Mouse (Mus musculus) cerebellum, postnatal 10 days (tissue): ENCODE measurements around the gene Fam124a.
"Not testable (repeated sequence)": the region's sequence is repeated elsewhere in the genome, so short reads cannot be mapped to it uniquely, and the experiment has no call there.

Experiments
- DNase-seq, 2 experiments: peaks; one replicate each; pipeline ENCODE4 v3.0.0; 2021; ENCODE audit warnings: mixed read lengths in 2 of 2

Fam124a gene

DNA sequence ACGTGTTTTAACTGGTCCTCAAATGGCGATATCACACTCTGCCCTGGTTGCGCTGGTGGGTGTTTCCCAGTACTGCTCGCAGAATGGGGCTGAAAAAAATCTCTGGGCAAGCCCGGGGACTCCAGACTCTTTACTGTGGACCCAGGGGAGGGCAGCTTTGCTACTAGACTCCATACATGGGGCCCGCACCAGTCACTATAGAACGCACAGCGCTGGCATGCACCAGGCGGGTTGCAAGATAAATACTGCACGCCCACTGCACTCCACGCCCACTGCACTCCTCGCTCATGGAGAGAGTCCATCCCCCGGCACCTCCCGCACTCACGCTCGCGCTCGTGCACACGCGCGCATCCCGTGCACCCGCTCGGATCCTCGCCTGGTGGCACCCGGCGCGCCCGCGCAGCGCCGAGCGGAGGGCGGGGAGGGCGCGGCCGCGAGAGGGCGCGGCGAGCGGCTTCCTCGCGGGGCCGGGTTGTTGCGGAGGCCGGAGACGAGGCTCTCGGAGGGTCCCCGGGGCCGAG is at the start of gene Fam124a:
Gene Fam124a (plus strand): TSS at position 429 of the 521 bp plus-strand sequence.
- peak; percentile 87 to 91 for DNase-seq

DNA sequence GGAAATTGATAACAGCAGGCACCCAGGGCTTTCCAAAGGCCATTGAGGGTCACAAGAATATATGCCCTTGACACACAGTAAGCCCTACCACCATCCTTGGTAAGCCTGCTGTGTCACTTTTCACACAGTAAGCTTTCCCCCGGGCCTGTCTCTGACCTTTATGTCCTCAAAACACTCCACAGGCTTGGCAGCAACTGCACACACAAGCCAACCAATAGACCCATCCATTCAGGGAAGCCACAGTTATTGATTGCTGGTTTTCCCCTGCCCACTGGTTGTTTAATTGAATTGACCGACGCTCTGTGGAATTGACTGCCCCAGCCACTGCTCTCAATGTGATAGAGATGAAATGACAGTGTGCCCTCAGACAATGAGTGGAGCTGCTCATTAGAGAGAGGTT is 49.3 kb upstream of the Fam124a start:
- DNase-seq: no peak

DNA sequence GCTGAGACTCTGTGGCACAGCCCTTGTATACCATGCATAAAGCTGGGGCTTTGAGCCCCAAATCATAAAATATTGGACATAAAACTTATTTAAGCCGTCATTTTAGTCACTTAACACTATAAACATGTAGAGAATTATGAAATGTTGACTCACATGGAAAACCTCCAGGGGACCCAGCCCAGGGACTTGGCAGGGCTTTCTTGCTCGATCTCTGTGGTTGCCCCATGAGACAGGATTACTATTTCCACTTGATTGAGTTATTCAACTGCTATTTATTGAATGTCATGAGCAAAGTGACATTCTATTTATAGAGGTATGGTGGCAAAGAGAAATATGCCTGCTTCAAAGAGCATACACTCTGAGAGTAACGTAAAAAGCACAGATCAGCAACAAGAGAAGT is 46.2 kb upstream of the Fam124a start:
- no peak for DNase-seq

DNA sequence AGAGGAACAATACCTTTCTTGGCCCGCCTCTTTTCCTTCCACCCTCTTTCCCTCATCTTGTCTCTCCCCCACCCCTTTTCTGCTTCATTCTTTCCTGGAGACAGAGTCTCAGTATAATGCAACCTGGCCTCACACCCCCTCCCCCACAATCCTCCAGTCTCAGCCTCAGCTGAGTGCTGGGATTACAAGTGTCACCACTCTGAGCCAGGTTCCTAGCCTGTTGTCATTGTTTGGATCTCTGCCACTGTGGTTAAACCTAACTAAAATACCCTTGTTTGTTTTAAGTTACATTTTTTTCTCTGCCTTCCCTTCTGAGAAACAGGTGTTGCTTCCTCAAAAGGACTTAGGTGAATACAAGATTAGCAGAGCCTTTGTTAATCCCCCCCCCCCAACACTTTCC is 42.7 kb upstream of the Fam124a start:
- no peak for DNase-seq

DNA sequence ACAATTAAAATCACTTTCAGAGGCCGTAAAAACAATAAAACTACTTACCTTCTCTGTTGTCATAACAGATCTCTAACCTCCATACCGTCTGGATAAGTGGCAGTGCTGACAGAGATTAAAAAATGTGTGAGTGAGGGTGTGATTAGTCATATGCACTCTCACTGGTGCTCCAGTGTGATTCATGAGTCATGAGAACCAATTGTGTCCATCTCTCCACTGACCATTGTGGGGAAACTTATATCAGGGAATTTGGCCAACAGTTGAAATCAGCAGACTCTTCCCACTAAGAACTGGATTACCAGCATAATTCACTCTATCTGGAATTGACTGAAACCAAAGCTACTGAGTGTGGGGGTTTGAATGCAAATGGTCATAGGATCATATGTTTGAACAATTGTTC is 24.6 kb upstream of the Fam124a start:
- DNase-seq: no peak

DNA sequence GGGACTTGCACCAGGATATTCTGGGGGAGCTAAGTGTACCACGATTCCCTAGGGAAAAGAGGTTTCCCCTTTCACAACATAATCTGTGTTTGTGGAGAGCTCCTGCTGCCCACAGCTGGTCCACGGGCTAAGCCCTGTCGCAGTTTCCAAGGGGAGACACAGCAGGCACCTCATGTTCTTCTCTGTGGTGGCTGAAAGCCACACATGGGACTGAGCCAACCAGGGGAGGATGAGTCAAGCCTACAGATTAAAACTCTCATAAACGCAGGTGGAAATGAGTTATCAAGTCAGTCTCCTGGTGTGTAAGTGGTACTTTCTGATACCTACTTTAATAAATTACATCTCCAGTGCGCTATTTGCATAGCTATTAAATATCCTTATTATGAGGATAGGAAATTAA is 19.4 kb upstream of the Fam124a start:
- peak; percentile 30 to 46 for DNase-seq

DNA sequence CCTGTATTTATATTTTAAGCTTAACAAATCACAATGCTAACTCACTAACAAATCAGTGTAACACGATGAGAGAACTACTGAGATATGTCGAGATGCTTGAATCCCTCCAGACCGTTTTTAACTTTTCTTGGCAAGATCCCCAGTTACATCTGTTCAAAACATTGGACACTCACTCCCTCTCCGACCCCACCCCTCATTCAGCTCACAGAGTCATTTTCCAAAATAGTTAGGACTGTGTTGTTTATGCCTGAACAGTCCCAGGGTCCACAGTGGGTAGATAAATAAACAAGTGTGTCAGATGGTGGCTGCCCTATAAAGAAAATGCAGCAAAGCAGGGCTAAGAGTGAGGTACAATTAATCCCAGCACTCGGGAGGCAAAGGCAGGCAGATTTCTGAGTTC is 18.5 kb upstream of the Fam124a start:
- no peak for DNase-seq

DNA sequence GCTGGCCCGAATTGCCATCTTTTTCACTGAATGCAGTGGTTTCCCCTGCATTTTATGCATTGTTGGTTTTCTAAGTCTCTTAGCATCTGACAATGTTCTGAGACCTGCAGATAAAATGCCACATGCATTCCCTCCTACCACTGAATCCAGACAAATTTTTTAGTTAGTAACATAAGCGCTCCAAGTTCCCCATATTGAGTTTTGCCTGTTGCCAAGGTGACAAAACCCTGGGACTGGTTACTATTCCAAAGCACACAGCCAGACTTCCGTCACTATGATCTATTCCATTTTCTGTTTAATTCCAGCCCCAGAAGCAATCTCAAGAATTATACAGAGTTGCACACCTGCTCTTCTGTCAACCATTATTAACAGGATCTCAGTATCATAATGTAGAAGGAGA is 15.7 kb upstream of the Fam124a start:
- no peak for DNase-seq

DNA sequence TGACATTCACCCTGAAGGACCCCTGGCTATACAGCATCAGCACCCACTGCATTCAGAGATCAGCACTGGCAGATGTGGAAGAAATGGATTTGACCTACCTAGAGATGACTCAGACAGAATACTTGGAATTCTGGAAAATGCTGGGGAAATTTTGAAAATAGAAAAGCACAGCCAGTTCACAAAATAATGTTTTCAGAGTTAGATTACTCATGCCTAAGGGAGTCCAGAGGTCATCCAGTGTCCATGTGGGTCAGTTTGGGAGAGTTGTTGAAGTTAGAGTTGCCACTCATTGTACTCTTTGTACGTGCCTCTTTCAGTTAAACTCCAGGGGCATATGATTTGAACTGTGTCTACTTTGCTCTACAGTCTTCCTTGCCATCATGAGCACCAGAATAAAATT is 13.8 kb upstream of the Fam124a start:
- no peak for DNase-seq

DNA sequence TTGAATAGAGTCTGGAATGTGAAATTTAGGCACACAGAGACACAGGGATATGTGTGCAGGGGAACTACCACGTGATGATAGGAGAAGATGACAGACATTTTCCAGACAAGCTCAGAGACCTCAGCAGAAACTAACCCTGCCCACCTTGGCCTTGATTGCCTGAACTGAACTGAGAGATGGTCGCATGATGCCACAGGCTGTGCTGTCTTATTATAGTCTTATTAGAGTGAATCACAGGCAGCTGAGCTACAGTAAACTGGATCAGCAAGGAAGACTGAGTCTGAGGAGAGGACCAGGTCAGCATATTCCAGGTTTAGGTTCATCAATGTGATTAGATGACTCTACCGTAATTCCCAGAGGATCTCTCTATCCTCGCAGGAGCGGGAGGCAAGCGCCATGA is 9.2 kb upstream of the Fam124a start:
- no peak for DNase-seq

DNA sequence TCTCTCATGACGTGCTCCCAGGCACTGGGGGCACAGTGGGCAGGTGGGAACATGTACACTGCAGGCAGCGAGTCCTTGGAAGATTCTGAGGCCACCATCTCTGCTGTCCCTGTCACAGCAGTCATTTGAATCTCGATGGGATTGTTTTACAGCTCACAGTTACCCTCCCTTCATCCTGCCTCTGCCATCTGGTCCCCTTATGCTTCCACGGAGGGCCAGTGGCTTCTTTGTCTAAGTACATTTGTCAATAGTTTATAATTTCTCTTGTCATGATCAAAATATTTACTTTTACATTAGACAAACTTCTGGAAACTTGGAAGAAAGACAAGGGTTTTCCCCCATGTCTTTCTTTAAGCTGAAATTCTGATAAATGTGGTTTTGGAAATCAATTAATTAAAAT is 8.8 kb upstream of the Fam124a start:
- peak; percentile 22 to 26 for DNase-seq

DNA sequence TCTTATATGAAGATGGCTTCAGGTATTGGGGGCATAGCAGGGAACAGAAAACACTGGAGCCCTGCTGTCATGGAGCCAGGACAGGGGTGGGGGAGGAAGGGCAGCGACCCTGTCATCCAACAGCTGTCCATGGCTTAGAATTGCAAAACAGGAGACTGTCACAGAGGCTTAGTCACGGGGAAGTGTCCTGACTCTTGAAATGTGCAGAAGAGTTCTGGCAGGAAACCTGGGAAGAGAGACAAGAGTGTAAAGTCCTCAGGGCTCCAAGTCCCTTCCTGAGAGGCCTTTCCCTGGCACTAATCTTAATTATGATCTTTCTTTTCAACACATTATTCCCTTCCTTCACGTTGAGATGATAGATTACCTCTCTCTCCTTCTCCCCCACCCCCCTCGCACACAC is 5.4 kb upstream of the Fam124a start:
- no peak for DNase-seq

DNA sequence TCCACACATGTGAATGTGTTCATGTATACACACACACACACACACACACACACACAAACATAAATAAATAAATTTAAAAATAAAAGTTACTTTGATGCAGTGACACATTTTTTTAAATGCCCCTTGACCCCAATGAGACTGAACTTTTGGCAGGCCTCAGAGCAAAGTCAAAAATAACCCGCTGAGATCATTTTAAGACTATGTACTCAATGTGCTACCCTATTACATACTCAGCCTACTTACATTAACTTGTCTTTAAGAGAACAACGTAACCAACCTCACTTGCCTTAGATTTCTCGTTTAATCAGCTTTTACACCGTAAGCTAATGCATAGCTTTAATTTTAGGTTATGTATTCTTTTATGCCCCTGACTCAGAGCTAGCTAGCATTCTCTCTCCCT is 2.8 kb upstream of the Fam124a start:
- DNase-seq: no peak

DNA sequence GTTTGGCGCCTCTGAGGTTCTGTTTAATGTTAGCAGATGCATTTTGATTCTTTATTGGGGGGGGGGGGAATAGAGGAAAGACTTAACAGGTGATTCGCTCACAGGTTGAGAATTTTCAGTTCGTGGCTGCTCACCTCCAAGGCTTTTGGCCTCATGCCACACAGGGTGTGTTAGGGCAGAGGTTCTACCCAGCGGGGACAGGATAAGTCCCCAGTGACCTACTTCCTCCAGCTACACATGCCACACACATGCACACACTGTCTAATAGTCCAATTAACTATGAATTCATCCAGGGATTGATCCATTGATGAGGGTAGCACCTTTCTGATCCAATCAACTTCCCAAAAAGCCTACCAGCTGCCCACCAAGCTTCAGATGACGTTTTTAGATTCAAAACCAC is 1.8 kb upstream of the Fam124a start:
- peak; percentile 19 to 25 for DNase-seq

DNA sequence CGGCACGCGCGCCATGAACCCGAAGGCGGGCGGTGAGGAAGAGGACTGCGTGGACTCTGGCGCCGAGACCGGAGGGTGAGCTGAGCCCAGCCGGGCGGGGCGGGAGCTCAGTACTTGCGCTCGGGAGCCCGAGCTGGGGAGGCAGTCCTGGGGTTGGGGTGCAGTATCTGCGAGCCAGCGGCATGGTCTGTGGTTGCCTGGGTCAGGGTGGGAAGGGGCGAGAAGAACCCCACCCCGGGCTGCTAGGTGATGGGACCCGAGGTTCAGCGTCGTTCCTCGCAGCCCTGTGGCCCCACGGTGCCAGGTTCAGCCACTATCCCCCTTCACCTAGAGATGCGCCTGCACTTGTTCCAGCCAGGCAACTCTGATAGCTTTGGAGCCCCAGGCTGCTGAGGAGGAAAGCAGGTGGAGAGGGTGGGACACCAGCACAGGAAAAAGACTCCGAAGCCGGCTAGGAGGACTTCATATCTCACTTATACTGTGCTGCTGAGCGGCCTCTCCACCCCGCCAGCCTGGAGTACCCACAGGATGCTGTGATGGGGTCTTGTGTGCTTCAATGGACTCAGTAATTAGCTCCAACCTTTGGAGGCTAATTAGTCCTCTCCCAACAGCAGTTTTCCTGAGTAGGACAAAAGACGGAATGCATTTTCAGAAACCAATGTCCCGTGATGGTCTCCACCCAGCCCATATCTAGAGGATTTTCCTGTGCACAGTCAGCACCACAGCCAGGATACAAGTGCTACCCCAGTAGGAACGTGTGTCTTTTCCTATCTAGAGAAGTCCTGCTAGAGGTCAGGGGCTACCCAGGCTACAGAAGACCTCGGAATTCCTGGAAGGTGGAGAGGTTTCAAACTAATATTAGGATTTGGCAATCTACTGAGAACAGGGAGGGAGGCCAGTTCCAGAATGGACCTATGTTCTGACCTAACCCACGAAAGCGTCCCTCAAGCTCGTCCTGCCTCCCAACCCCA is 588 bp downstream of the Fam124a start:
- DNase-seq: no peak

DNA sequence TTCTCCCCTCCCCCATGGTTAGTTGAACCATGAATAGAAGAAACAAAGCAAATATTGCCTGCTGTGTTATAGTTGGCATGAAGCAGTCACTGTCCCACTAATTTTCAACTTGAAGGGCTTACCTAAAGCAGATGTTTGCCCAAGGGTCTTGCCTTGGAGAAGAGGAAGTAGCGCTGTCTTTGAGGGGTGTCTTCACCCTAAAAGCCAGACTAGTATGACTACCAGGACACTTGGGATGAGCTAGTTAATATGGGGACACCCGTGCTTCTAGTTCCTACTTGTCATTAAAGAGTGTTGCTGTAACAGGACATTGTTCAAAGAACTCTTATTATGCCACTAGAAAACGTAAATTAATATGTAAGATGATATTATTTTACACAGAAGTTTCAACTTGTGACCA is 1.6 kb downstream of the Fam124a start:
- DNase-seq: no peak

DNA sequence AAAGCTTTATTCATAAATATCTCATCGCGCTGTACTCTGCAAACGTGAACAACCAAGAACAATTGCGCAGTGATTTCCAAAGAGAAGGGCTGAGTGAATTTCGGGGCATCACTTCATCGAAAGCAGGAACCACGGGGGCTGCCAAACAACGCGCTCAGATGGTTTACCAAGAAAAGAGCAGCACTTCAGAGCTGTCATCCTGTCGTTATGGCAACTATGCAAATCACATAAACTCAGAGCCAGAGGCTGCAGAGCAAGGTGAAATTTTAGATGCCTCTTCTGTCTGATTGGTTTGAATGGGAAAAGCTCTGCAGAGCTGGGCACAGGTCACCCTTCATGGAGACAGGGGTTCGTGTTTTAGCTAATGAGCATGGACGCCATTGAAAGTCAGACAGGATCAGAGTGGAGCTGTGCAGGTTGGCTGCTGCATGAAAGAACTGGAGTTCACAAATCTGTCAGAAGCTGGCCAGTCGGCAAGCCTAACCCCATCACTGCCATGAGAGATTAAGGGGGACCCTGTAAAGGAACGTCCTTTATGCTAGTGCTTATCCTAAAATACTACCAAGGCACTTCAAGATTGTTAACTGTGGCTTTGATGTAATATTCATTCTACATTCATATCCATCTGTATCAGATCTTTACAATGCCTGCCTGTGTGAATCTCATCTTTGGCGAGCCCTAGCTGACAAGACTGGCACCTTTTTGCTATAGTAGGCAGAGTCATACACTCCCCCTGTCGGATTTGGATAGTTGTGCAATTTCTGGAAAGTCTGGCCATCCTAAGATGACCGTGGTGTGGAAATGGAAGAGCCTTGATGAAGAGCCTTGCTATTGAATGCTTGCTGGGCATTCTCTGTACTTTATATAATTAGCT is 6.6 kb downstream of the Fam124a start:
- DNase-seq: peak in 1 of 2 experiments; percentile 41

DNA sequence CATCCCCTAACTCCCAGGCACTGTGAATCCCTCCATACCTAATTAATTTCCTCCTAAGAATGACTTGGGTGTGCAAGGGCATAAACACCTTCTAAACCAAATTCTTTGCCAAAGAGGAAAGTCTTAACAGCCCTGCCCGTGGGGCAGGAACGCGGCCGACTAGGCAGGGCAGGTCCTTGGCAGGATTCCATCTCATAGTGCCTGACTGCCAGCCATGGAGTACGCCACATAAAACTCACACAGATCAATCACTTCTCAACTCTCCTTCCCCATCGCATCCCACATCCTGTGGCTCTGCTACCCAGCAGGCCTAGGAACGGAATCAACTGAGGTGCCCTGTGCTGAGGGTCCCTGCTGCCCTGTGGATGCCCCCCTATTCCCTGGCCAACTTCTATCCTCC is 8.1 kb downstream of the Fam124a start:
- DNase-seq: peak; percentile 62 to 63

DNA sequence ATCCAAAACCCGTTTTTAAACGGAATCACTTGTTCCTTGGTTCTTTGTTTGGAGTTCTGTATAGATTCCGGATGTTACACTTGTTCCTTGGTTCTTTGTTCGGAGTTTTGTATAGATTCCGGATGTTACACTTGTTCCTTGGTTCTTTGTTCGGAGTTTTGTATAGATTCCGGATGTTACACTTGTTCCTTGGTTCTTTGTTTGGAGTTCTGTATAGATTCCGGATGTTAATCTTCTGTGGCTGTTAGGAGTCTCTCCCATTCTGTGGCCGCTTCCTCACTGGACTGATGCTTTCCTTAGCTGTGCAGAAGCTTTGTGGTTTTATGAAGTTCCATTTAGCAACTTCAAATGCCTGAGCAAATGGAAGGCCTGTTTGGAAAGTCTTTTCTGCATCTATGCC is 11.3 kb downstream of the Fam124a start, which contains the start of gene Gm4131:
Gene Gm4131 (minus strand): TSS at position 101 of the 400 bp plus-strand sequence.
- not testable (repeated sequence) for DNase-seq

DNA sequence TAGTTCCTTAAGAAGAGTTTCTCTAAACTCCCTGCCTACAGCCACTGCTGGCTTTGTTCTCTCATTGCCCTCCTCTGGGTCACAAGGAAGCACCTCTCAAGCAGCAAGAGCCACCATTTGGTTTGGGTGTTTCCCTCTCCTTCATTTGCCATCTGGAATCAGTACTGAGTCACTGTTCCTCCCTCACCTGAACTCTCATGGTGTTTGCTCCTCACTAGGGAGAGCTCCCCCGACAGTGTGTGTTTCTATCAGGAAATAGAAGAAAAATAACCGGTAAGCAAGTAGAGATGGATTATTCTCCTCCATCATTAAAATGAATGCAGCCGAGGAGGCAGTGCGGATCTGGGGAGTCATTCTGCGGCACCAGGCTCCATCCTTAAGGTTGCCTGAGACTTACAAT is 13.9 kb downstream of the Fam124a start:
- DNase-seq: no peak

DNA sequence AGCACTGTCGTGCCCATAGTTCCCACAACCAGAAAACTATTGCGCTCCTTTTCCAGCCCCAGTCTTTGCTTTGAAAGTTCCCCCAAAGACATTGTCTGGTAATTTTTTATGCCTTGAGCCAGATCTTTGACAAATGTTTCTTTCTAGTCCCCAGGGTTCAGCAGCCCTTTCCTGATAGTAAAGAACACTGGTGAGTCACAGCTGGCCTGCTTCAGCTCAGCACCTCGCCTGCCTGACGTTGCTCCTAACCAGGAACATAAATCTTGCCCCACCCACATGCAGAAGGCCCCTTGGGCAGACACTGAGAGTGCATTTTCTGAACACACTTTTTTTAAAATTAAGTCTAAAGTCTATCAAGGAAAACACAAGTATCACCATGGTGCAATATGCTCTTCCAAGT is 14.8 kb downstream of the Fam124a start:
- no peak for DNase-seq

DNA sequence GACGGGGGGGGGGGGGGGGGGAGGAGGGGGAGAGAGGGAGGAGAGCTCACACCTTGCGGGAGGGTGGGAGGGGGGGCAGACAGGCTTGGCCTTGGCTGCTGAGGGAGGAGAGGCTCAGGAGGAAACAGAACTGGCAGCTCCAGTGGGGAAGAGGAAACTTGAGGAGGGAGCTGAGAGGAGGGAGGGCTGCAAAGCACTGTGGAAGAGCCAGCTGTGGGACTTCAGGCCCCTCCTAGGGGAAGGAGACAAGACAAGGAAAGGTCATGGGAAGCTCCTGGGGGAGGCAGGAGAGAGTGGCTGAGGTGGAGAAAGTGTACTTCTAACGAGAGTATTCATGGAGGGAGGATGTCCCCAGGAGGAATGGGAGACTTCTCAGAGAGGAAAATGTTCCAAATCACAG is 17.9 kb downstream of the Fam124a start:
- DNase-seq: no peak

DNA sequence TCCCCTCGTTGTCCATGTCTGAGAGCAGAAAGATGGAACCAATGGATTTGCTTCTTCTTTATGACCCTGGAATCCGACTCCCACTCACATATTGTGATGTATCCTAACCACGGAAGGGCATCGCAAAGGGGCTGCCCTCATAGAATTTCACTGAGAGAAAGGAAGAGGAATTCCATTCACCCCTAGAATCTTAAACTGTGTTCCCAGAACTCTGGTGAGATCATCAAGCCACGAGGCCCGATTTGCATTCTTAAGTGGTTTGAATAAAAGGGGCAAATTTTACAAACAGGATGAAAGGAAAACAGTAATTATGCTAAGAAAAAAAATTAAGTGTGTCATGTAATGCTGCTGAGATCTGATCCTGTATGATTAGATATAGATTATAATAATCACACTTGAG is 19.4 kb downstream of the Fam124a start:
- DNase-seq: no peak
